18 mouse cellular contexts compared by ENCODE assay signal in the genomic region with DNA sequence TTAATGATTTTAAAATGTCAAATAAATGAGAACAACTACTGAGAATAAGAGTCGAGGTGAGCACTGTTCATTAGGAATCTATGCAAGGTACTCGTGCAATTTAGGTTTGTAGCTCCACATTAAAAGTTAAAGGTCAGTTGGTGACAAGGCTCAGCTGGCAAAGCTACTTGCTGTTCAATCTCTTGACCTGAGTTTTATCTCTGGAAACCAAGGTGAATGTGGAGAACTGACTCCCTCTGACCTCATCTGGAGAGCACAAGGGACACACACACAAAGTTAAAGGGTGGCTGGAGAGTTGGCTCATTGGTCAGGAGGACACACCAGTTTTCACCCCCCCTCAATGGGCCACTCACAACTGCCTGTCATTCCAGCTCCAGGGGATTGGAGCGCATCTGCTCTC. TPM values are rescaled to one million over a fixed set of nuclear protein-coding genes. Genes with fewer than 3 reads are reported as not detected.
"Had no signal": no experiment of that assay in that cellular context is flagged by ENCODE, and none has a peak within 500 bp of the region (broad histone marks: within the 10 kb centered on the region; RNA-seq: fewer than 3 reads in every experiment).

No protein-coding gene starts in this region.

- H3K4me3 ChIP-seq: limb, embryonic 15.5 days; liver, embryonic 13.5 days; midbrain, embryonic 13.5 days; myocyte; neural tube, embryonic 15.5 days had no signal

- H3K27me3 ChIP-seq: limb, embryonic 15.5 days; liver, embryonic 13.5 days; midbrain, embryonic 13.5 days; neural tube, embryonic 15.5 days had no signal

- H3K4me2 ChIP-seq: limb, embryonic 15.5 days; midbrain, embryonic 13.5 days; neural tube, embryonic 15.5 days had no signal

- H3K36me3 ChIP-seq: limb, embryonic 15.5 days; midbrain, embryonic 13.5 days; neural tube, embryonic 15.5 days had no signal

- H3K9ac ChIP-seq: limb, embryonic 15.5 days; liver, embryonic 13.5 days; midbrain, embryonic 13.5 days; neural tube, embryonic 15.5 days had no signal

- H3K27ac ChIP-seq: limb, embryonic 15.5 days; liver, embryonic 13.5 days; midbrain, embryonic 13.5 days; neural tube, embryonic 15.5 days had no signal

- DNase-seq: kidney, adult 18-20 months; kidney, postnatal 36 days; layer of hippocampus, adult 9-11 months; layer of hippocampus, postnatal 36 days; liver, embryonic 13.5 days; right cerebral cortex, postnatal 14 days; thymus, adult 18-20 months; thymus, postnatal 14 days had no signal

- ATAC-seq: midbrain, embryonic 13.5 days had no signal

- H3K9me3 ChIP-seq: limb, embryonic 15.5 days; liver, embryonic 13.5 days; midbrain, embryonic 13.5 days; neural tube, embryonic 15.5 days had no signal

RNA-seq across cellular contexts. Expression of a gene that starts 54.4 kb away (rescaled TPM):
- total RNA-seq: layer of hippocampus, adult 18-20 months; layer of hippocampus, postnatal 36 days; left cerebral cortex, adult 8-10 months; left cerebral cortex, postnatal 25 days had no signal
- polyA plus RNA-seq: limb, embryonic 11.5 days; limb, embryonic 15.5 days; lung, embryonic 16.5 days; midbrain, embryonic 13.5 days; myocyte; neural tube, embryonic 11.5 days; neural tube, embryonic 15.5 days had no signal
